Mouse (Mus musculus) MEL (cell line): Measurements from ENCODE around the gene Naa35. TPM values are rescaled to one million over a fixed set of nuclear protein-coding genes. Genes with fewer than 3 reads are reported as not detected.

Experiments used
- DNase-seq: peaks from one replicate; pipeline ENCODE4 v3.0.0; 2011; ENCODE audit warnings: low read depth, low spot score
- H3K27ac ChIP-seq: 2 replicates; pipeline ENCODE4 v1.5.1; 2012; ENCODE audit warnings: low read depth, mild to moderate bottlenecking, control low read depth, low read length, moderate library complexity; ENCODE audit not compliant: control insufficient read depth
- H3K27me3 ChIP-seq, 2 experiments: fragments of 150-350 bp in 1 of 2; sonication (generic) in 1 of 2; 2 replicates each; pipeline ENCODE4 v1.6.1; 2012; ENCODE audit warnings: low read length in 2 of 2, mild to moderate bottlenecking in 2 of 2, improper control_type of control experiment in 1 of 2, moderate library complexity in 1 of 2; ENCODE audit not compliant: insufficient read depth in 2 of 2, control insufficient read depth in 1 of 2
- H3K36me3 ChIP-seq, 2 experiments: 2 replicates each; pipeline ENCODE4 v1.6.1; 2012 to 2014; ENCODE audit warnings: low read length in 2 of 2, improper control_type of control experiment in 1 of 2, inconsistent platforms in 1 of 2, mild to moderate bottlenecking in 1 of 2; ENCODE audit not compliant: insufficient read depth in 2 of 2, control insufficient read depth in 1 of 2
- H3K4me1 ChIP-seq, 2 experiments: fragments of 150-350 bp in 1 of 2; sonication (generic) in 1 of 2; 2 replicates each; pipeline ENCODE4 v1.6.1; 2012; ENCODE audit warnings: low read length in 2 of 2, improper control_type of control experiment in 1 of 2, mild to moderate bottlenecking in 1 of 2; ENCODE audit not compliant: insufficient read depth in 2 of 2, control insufficient read depth in 1 of 2
- H3K4me3 ChIP-seq, 2 experiments: fragments of 150-350 bp in 1 of 2; sonication (generic) in 1 of 2; 2 replicates each; pipeline ENCODE4 v1.5.1; 2012; ENCODE audit warnings: low read depth in 2 of 2, low read length in 2 of 2, mild to moderate bottlenecking in 2 of 2, moderate library complexity in 2 of 2, control low read depth in 1 of 2, improper control_type of control experiment in 1 of 2; ENCODE audit not compliant: control insufficient read depth in 1 of 2, insufficient read depth in 1 of 2
- H3K79me2 ChIP-seq: 2 replicates; pipeline ENCODE4 v1.6.1; 2012; ENCODE audit warnings: mild to moderate bottlenecking, low read length, moderate library complexity; ENCODE audit not compliant: control insufficient read depth, poor library complexity, insufficient read depth
- H3K9ac ChIP-seq: 2 replicates; pipeline ENCODE4 v1.6.1; 2012; ENCODE audit warnings: low read depth, mild to moderate bottlenecking, control low read depth, low read length, moderate library complexity; ENCODE audit not compliant: control insufficient read depth, poor library complexity, severe bottlenecking
- H3K9me3 ChIP-seq: fragments of 150-350 bp; sonication (generic); replicated peaks from 2 replicates; pipeline ENCODE4 v1.6.1; 2012; ENCODE audit warnings: mild to moderate bottlenecking, low read length, improper control_type of control experiment, moderate library complexity; ENCODE audit not compliant: insufficient read depth
- CHD1 ChIP-seq: IDR thresholded peaks from 2 replicates; pipeline ENCODE4 v1.6.1; 2012; ENCODE audit warnings: low read depth, mild to moderate bottlenecking, inconsistent platforms, low read length, improper control_type of control experiment
- ELF1 ChIP-seq: IDR thresholded peaks from 2 replicates; pipeline ENCODE4 v1.6.1; 2014; ENCODE audit warnings: low read depth, mild to moderate bottlenecking, inconsistent platforms, low read length, improper control_type of control experiment, moderate library complexity
- EP300 ChIP-seq, 2 experiments: IDR thresholded peaks; 2 replicates each; pipeline ENCODE4 v1.6.1; 2011; ENCODE audit warnings: improper control_type of control experiment in 2 of 2, low read length in 2 of 2, low read depth in 1 of 2, mild to moderate bottlenecking in 1 of 2
- ETS1 ChIP-seq: IDR thresholded peaks from 2 replicates; pipeline ENCODE4 v1.6.1; 2012; ENCODE audit warnings: low read depth, mild to moderate bottlenecking, inconsistent platforms, low read length, improper control_type of control experiment, moderate library complexity
- GATA1 ChIP-seq: IDR thresholded peaks from 2 replicates; pipeline ENCODE4 v1.6.1; 2011; ENCODE audit warnings: low read depth, low read length, improper control_type of control experiment
- HCFC1 ChIP-seq: IDR thresholded peaks from 2 replicates; pipeline ENCODE4 v1.6.1; 2012; ENCODE audit warnings: low read depth, mild to moderate bottlenecking, inconsistent platforms, low read length, improper control_type of control experiment, moderate library complexity
- JUND ChIP-seq: IDR thresholded peaks from 2 replicates; pipeline ENCODE4 v1.6.1; 2011; ENCODE audit warnings: low read depth, mild to moderate bottlenecking, improper control_type of control experiment, low read length
- MEF2A ChIP-seq: IDR thresholded peaks from 2 replicates; pipeline ENCODE4 v1.6.1; 2014; ENCODE audit warnings: low read depth, mild to moderate bottlenecking, inconsistent platforms, low read length, improper control_type of control experiment; ENCODE audit not compliant: poor library complexity, insufficient replicate concordance, severe bottlenecking; ENCODE audit errors: extremely low read depth
- MXI1 ChIP-seq: IDR thresholded peaks from 2 replicates; pipeline ENCODE4 v1.6.1; 2011; ENCODE audit warnings: mild to moderate bottlenecking, low read depth, low read length, improper control_type of control experiment
- MYB ChIP-seq: IDR thresholded peaks from 2 replicates; pipeline ENCODE4 v1.6.1; 2011; ENCODE audit warnings: mild to moderate bottlenecking, low read depth, low read length, improper control_type of control experiment
- MYC ChIP-seq: IDR thresholded peaks from 2 replicates; pipeline ENCODE4 v1.6.1; 2011; ENCODE audit warnings: low read depth, mild to moderate bottlenecking, low read length, improper control_type of control experiment, moderate library complexity
- NELFE ChIP-seq: IDR thresholded peaks from 2 replicates; pipeline ENCODE4 v1.6.1; 2011; ENCODE audit warnings: low read depth, low read length, improper control_type of control experiment
- POLR2A ChIP-seq, 2 experiments: IDR thresholded peaks; 2 replicates each; pipeline ENCODE4 v1.6.1; 2011 to 2012; ENCODE audit warnings: low read length in 2 of 2, mild to moderate bottlenecking in 2 of 2, control low read depth in 1 of 2, improper control_type of control experiment in 1 of 2, low read depth in 1 of 2, moderate library complexity in 1 of 2; ENCODE audit not compliant: control insufficient read depth in 1 of 2, insufficient read depth in 1 of 2, poor library complexity in 1 of 2
- RCOR1 ChIP-seq: IDR thresholded peaks from 2 replicates; pipeline ENCODE4 v1.6.1; 2012; ENCODE audit warnings: low read depth, mild to moderate bottlenecking, inconsistent platforms, low read length, improper control_type of control experiment
- SIN3A ChIP-seq: IDR thresholded peaks from 2 replicates; pipeline ENCODE4 v1.6.1; 2012; ENCODE audit warnings: low read length, improper control_type of control experiment, inconsistent platforms
- SMC3 ChIP-seq: IDR thresholded peaks from 2 replicates; pipeline ENCODE4 v1.6.1; 2011; ENCODE audit warnings: low read depth, low read length, improper control_type of control experiment
- TAL1 ChIP-seq: IDR thresholded peaks from 2 replicates; pipeline ENCODE4 v1.6.1; 2012; ENCODE audit warnings: mild to moderate bottlenecking, inconsistent platforms, low read length, moderate library complexity, mixed read lengths
- TBP ChIP-seq: IDR thresholded peaks from 2 replicates; pipeline ENCODE4 v1.8.0; 2011; ENCODE audit warnings: low read depth, low read length, improper control_type of control experiment
- UBTF ChIP-seq: IDR thresholded peaks from 2 replicates; pipeline ENCODE4 v1.6.1; 2012; ENCODE audit warnings: low read depth, mild to moderate bottlenecking, inconsistent platforms, low read length, improper control_type of control experiment, moderate library complexity, borderline replicate concordance; ENCODE audit not compliant: insufficient read depth
- USF1 ChIP-seq: IDR thresholded peaks from 2 replicates; pipeline ENCODE4 v1.6.1; 2014; ENCODE audit warnings: low read depth, mild to moderate bottlenecking, inconsistent platforms, low read length, improper control_type of control experiment, moderate library complexity
- USF2 ChIP-seq, 2 experiments: IDR thresholded peaks; 2 replicates each; pipeline ENCODE4 v1.6.1; 2011 to 2012; ENCODE audit warnings: improper control_type of control experiment in 2 of 2, low read length in 2 of 2, borderline replicate concordance in 1 of 2, inconsistent platforms in 1 of 2, low read depth in 1 of 2, mild to moderate bottlenecking in 1 of 2; ENCODE audit not compliant: insufficient read depth in 1 of 2
- ZKSCAN1 ChIP-seq: IDR thresholded peaks from 2 replicates; pipeline ENCODE4 v1.6.1; 2012; ENCODE audit warnings: low read depth, mild to moderate bottlenecking, inconsistent platforms, low read length, improper control_type of control experiment, moderate library complexity
- ZNF384 ChIP-seq: IDR thresholded peaks from 2 replicates; pipeline ENCODE4 v1.6.1; 2012; ENCODE audit warnings: low read depth, mild to moderate bottlenecking, inconsistent platforms, low read length, improper control_type of control experiment
- polyA plus RNA-seq, 2 experiments: library from polyadenylated mRNA; stranded (reverse) in 1 of 2; unstranded in 1 of 2; fragments of >175 nt in 1 of 2; fragments of >200 nt in 1 of 2; gene quantifications; 2 replicates each; pipeline versions ENCODE4 v1.2.1 to v1.2.4; 2012; ENCODE audit warnings: low replicate concordance in 2 of 2, low read depth in 1 of 2; ENCODE audit not compliant: insufficient read length in 2 of 2, insufficient read depth in 1 of 2, missing spikeins in 1 of 2
- total RNA-seq: library from RNA; depleted of rRNA; stranded (reverse); fragments of 300-350 nt; gene quantifications from 2 replicates; pipeline ENCODE4 v1.2.3, GENCODE M21; 2012

The Naa35 gene
- total and polyA plus RNA-seq, 3 experiments = 19.5 to 44.4 TPM; not detected in 1

DNA sequence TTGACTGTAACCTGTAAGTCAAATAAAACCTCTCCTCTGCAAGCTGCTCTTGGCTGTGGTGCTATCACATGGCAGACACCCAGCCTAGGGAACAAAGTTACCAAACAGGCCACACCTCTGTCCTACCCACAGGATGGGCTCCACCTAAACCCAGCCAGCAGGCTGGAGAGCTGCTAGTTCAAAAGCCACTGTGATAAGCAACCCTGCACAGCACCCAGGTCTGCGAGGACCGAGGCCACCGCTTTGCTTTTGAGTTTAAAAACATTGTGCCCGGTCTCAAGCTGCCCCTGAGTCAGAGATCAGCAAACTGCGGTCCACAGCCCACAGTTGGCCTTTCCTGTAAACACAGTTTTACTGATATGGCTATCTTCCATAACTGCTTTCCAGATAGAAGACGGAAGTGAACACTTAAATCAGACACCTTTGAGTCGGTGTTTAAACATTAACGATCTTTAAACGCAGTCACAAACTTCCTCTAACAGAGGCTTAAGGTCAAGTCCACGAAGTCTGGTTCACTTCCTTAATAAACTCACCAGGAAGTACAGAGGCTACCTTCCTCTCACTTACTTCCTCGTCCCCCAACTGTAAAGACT lies 83.5 kb downstream of the Naa35 start:
- H3K27me3 ChIP-seq = no peaks in the 10 kb centered on the region
- H3K9ac ChIP-seq = peak overlapping the region; percentile 50
- DNase-seq = peak; percentile 91
- no peaks in the 10 kb centered on the region for H3K9me3 ChIP-seq
- peak overlapping the region; percentile 90 for H3K27ac ChIP-seq
- peaks cover 5 to 25% of the 10 kb centered on the region in 2 experiments for H3K4me1 ChIP-seq
- peak overlapping the region; percentile 50 to 52 for H3K4me3 ChIP-seq
- peaks cover 0 to 22% of the 10 kb centered on the region in 2 experiments; a peak in 2 of 4 replicates for H3K36me3 ChIP-seq
- peaks cover 6% of the 10 kb centered on the region; the same call in 1 of the 2 replicates for H3K79me2 ChIP-seq
- peak; percentile 34; the same call in 1 of the 2 replicates for TF ChIP-seq MYC
- TF ChIP-seq USF1 = peak; percentile 64
- TF ChIP-seq MEF2A = no peak
- TF ChIP-seq ZKSCAN1 = no peak
- peak; percentile 88 for TF ChIP-seq MXI1
- no peak for TF ChIP-seq UBTF
- TF ChIP-seq EP300 (IDR thresholded peaks at IDR 0.05; ENCODE audit: low read depth in 1 of 2, low read length in 2 of 2) = peak; percentile 76 to 80
- TF ChIP-seq HCFC1 = no peak; the same call in none of the 2 replicates
- peak; percentile 75 for TF ChIP-seq SIN3A
- peak; percentile 44; the same call in 1 of the 2 replicates for TF ChIP-seq ETS1
- TF ChIP-seq MYB = peak; percentile 72
- 0 out of 2 replicates have a peak, but pooled peaks have one; percentile 5 for TF ChIP-seq TBP
- TF ChIP-seq CHD1 = 0 out of 2 replicates have a peak, but pooled peaks have one; percentile 42
- peak in 1 of 2 experiments; percentile 46; a peak in 1 of 4 replicates for TF ChIP-seq POLR2A (IDR thresholded peaks at IDR 0.05; ENCODE audit: control insufficient read depth in 1 of 2, insufficient read depth in 1 of 2, low read depth in 1 of 2, low read length in 2 of 2, poor library complexity in 1 of 2)
- TF ChIP-seq ELF1 = peak; percentile 72; the same call in 1 of the 2 replicates
- no peak for TF ChIP-seq USF2 (IDR thresholded peaks at IDR 0.05; ENCODE audit: borderline replicate concordance in 1 of 2, insufficient read depth in 1 of 2, low read depth in 1 of 2, low read length in 2 of 2)
- TF ChIP-seq JUND = no peak
- TF ChIP-seq TAL1 = no peak; the same call in none of the 2 replicates
- TF ChIP-seq RCOR1 = peak; percentile 94
- no peak for TF ChIP-seq ZNF384
- TF ChIP-seq SMC3 = no peak
- peak; percentile 31; the same call in 1 of the 2 replicates for TF ChIP-seq NELFE
- TF ChIP-seq GATA1 = peak; percentile 75
